Mouse (Mus musculus) embryonic fibroblast, embryonic 13.5 days (primary cell): ENCODE data around the gene Tfb2m. TPM values are rescaled to one million over a fixed set of nuclear protein-coding genes. Genes with fewer than 3 reads are reported as not detected.
A peak's percentile ranks its signal among the peaks of the same experiment; 100 is the strongest.

Experiments used
- H3K27ac ChIP-seq: 2 replicates; pipeline ENCODE4 v1.5.1; 2012; ENCODE audit warnings: low read length, control low read depth, inconsistent platforms; ENCODE audit not compliant: insufficient read depth
- H3K4me1 ChIP-seq: 2 replicates; pipeline ENCODE4 v1.6.1; 2011; ENCODE audit warnings: low read length; ENCODE audit not compliant: control insufficient read depth, insufficient read depth
- H3K4me3 ChIP-seq: 2 replicates; pipeline ENCODE4 v1.5.1; 2011; ENCODE audit warnings: mild to moderate bottlenecking, control low read depth, low read length; ENCODE audit not compliant: insufficient read depth
- CTCF ChIP-seq: IDR thresholded peaks from 2 replicates; pipeline ENCODE4 v1.5.1; 2011; ENCODE audit warnings: mild to moderate bottlenecking, control low read depth, low read length, moderate library complexity, borderline replicate concordance; ENCODE audit not compliant: insufficient read depth
- POLR2A ChIP-seq: IDR thresholded peaks from 2 replicates; pipeline ENCODE4 v1.6.1; 2011; ENCODE audit warnings: low read depth, mild to moderate bottlenecking, control low read depth, low read length, moderate library complexity
- polyA plus RNA-seq: library from polyadenylated mRNA; stranded (reverse); fragments of >200 nt; gene quantifications from 2 replicates; pipeline ENCODE4 v1.2.4, GENCODE M21; 2011; ENCODE audit warnings: low read depth; ENCODE audit not compliant: missing spikeins, insufficient read length

Tfb2m gene
- polyA plus RNA-seq, 1 experiment, result 35.1 TPM

GRCm38 (mm10) chr1:179510546-179511340 lies 35.3 kb downstream of the Tfb2m start:
- Histone ChIP-seq H3K4me1 (0 out of 2 replicates have a peak, but pooled peaks cover 2% of the 10 kb centered on the region), H3K27ac (no peak overlapping the region), H3K4me3 (no peak overlapping the region)
- TF ChIP-seq POLR2A, result no peak
- TF ChIP-seq CTCF, result no peak

DNA sequence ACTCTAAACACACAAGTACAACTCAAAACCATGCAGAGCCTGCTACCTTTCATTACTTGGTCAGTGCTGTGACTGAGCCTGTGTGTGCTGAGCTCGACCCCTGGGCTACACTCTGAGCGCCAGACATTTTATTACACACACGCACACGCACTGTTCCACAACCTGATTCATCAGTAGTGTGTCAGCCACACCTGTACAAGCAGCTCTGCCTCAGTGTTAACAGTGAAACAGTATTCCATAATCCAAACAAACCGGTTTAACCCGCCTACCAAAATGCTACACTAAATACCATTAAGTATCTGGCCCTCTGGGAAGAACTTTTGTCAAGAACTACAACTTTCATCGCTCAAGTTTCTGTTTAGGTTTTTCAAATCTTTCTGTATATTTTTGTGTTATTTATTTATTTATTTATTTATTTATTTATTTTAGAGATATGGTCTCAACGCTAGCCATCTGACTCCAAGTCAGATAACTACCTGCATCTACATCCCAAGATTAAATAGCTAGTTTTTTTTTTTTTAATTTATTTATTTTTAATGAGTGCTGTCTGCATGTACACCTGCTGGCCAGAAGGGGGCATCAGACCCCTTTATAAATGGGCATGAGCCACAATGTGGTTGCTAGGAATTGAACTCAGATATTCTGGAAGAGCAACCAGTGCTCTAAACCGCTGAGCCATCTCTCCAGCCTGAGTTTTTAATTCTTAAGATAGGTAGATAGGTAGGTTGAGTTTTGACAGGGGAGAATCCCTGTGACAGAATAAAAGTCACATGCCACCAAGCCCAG lies 39.3 kb downstream of the Tfb2m start:
- no peak overlapping the region for H3K27ac ChIP-seq
- no peak for TF ChIP-seq POLR2A
- 0 out of 2 replicates have a peak, but pooled peaks have one; percentile 6 for TF ChIP-seq CTCF

GRCm38 (mm10) chr1:179502565-179502964 lies 43.5 kb downstream of the Tfb2m start:
- H3K4me3 ChIP-seq, result no peak overlapping the region
- no peak for TF ChIP-seq POLR2A
- no peak for TF ChIP-seq CTCF
- H3K27ac ChIP-seq, result no peak overlapping the region
- H3K4me1 ChIP-seq, result peaks cover 7% of the 10 kb centered on the region; the same call in 1 of the 2 replicates

More for the DNA sequence above, 39.3 kb downstream of the Tfb2m start:
- Histone ChIP-seq H3K4me3 (no peak overlapping the region), H3K4me1 (no peaks in the 10 kb centered on the region)

DNA sequence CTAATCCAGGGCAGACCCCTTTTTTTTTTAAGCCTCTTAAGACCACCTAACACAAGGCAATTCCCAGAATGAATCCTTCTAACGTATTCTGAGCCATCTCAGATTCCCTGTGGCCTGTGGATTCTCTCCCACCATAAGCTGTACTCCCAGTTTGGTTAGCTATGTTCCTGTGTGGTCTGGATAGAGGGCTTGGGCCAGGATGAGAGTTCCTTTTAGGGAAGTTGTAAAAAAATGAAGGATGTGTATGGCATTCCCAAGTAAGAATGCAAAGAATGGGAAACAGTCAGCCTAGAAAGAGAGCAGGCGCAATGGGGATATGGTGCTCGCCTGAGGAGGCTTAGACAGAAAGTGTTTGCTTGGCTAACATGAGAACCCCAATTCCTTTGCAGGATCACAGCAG lies 46.8 kb downstream of the Tfb2m start:
- Histone ChIP-seq H3K27ac (0 out of 2 replicates have a peak overlapping the region, but pooled peaks have one; percentile 23), H3K4me3 (no peak overlapping the region), H3K4me1 (peaks cover 7% of the 10 kb centered on the region; the same call in 1 of the 2 replicates)
- TF ChIP-seq CTCF (no peak), POLR2A (no peak)

GRCm38 (mm10) chr1:179492908-179493307 lies 53.2 kb downstream of the Tfb2m start:
- no peaks in the 10 kb centered on the region for H3K4me1 ChIP-seq

GRCm38 (mm10) chr1:179488520-179488919 lies 57.5 kb downstream of the Tfb2m start:
- TF ChIP-seq POLR2A (no peak), CTCF (no peak)

More at GRCm38 (mm10) chr1:179492908-179493307, 53.2 kb downstream of the Tfb2m start:
- Histone ChIP-seq H3K4me3 (no peak overlapping the region), H3K27ac (no peak overlapping the region)
- TF ChIP-seq POLR2A (no peak), CTCF (no peak)

DNA sequence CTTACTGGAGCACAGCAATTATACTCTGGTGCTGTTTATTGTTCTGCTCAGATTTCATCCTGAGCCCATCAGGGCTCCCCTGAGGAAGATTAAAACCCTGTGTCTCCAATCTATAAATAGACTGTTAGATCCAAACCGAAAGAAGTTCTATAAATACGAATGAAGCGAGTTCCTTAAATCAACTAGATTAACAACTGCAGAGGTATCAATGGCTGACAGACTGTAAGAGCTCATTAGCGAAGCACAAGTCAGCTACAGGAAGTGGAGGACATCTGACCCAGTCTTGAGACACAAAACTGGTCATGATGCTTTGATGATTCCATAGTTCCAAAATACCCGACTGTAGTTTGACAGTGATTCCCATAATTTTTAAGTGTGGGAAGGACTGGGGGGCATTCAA lies 58.1 kb downstream of the Tfb2m start:
- TF ChIP-seq POLR2A (no peak), CTCF (no peak)

More at GRCm38 (mm10) chr1:179488520-179488919, 57.5 kb downstream of the Tfb2m start:
- Histone ChIP-seq H3K4me1 (no peaks in the 10 kb centered on the region), H3K4me3 (no peak overlapping the region), H3K27ac (no peak overlapping the region)

GRCm38 (mm10) chr1:179487238-179487637 lies 58.8 kb downstream of the Tfb2m start:
- Histone ChIP-seq H3K4me1 (no peaks in the 10 kb centered on the region), H3K27ac (no peak overlapping the region), H3K4me3 (no peak overlapping the region)
- TF ChIP-seq POLR2A, result no peak
- TF ChIP-seq CTCF, result no peak

More for the DNA sequence above, 58.1 kb downstream of the Tfb2m start:
- no peak overlapping the region for H3K27ac ChIP-seq
- no peaks in the 10 kb centered on the region for H3K4me1 ChIP-seq
- no peak overlapping the region for H3K4me3 ChIP-seq

GRCm38 (mm10) chr1:179485784-179486540 lies 60.1 kb downstream of the Tfb2m start:
- Histone ChIP-seq H3K27ac (no peak overlapping the region), H3K4me1 (no peaks in the 10 kb centered on the region), H3K4me3 (no peak overlapping the region)
- TF ChIP-seq POLR2A (no peak), CTCF (no peak)
